Mouse (Mus musculus) CH12.LX (cell line): ENCODE data around the gene Ccdc146. TPM values are rescaled to one million over a fixed set of nuclear protein-coding genes. Genes with fewer than 3 reads are reported as not detected.
A peak's percentile ranks its signal among the peaks of the same experiment; 100 is the strongest.

Experiments
- DNase-seq: peaks from one replicate; pipeline ENCODE4 v3.0.0-alpha.2; 2013; ENCODE audit errors: extremely low read depth
- H3K27ac ChIP-seq: 2 replicates; pipeline ENCODE4 v1.5.1; 2012; ENCODE audit warnings: low read depth, mild to moderate bottlenecking, control low read depth, moderate library complexity; ENCODE audit not compliant: insufficient read depth
- H3K27me3 ChIP-seq: replicated peaks from 2 replicates; pipeline ENCODE3; 2012; ENCODE audit warnings: inconsistent platforms
- H3K36me3 ChIP-seq, 2 experiments: replicated peaks in 1 of 2; 2 replicates each; pipeline versions ENCODE3 to v1.6.1; 2012; ENCODE audit warnings: inconsistent platforms in 1 of 2, low read length in 1 of 2, mild to moderate bottlenecking in 1 of 2, mixed read lengths in 1 of 2, moderate library complexity in 1 of 2; ENCODE audit not compliant: control insufficient read depth in 1 of 2, insufficient read depth in 1 of 2
- H3K4me1 ChIP-seq, 2 experiments: 2 replicates each; pipeline ENCODE4 v1.6.1; 2012; ENCODE audit warnings: inconsistent platforms in 1 of 2, moderate library complexity in 1 of 2; ENCODE audit not compliant: insufficient read depth in 2 of 2, control insufficient read depth in 1 of 2
- H3K4me2 ChIP-seq: 2 replicates; pipeline ENCODE4 v1.6.1; 2012; ENCODE audit warnings: low read depth, mild to moderate bottlenecking, control low read depth; ENCODE audit not compliant: poor library complexity, insufficient read depth, severe bottlenecking
- H3K4me3 ChIP-seq, 3 experiments: fragments of 150-350 bp in 1 of 3; sonication (generic) in 1 of 3; replicated peaks in 1 of 3; 2 replicates each; pipeline versions ENCODE3 to v1.5.1; 2011 to 2012; ENCODE audit warnings: low read depth in 2 of 3, low read length in 2 of 3, mild to moderate bottlenecking in 2 of 3, moderate library complexity in 2 of 3, control low read depth in 1 of 3, improper control_type of control experiment in 1 of 3, inconsistent platforms in 1 of 3, mixed read lengths in 1 of 3; ENCODE audit not compliant: poor library complexity in 1 of 3
- H3K79me2 ChIP-seq: replicated peaks from 2 replicates; pipeline ENCODE4 v1.6.1; 2012; ENCODE audit warnings: mild to moderate bottlenecking, moderate library complexity; ENCODE audit not compliant: control insufficient read depth, poor library complexity, insufficient read depth, severe bottlenecking; ENCODE audit errors: extremely low read depth
- H3K9ac ChIP-seq: 2 replicates; pipeline ENCODE4 v1.6.1; 2012; ENCODE audit warnings: low read depth, mild to moderate bottlenecking, control low read depth, moderate library complexity; ENCODE audit not compliant: insufficient read depth
- H3K9me3 ChIP-seq: replicated peaks from 2 replicates; pipeline ENCODE3; 2012; ENCODE audit warnings: low read length, inconsistent platforms, mixed read lengths
- BHLHE40 ChIP-seq: IDR thresholded peaks from 2 replicates; pipeline ENCODE4 v1.6.1; 2011; ENCODE audit warnings: mild to moderate bottlenecking, low read depth, low read length, improper control_type of control experiment
- CHD1 ChIP-seq: IDR thresholded peaks from 2 replicates; pipeline ENCODE4 v1.6.1; 2012; ENCODE audit warnings: low read depth, low read length, improper control_type of control experiment, inconsistent platforms
- CHD2 ChIP-seq: IDR thresholded peaks from 2 replicates; pipeline ENCODE4 v1.6.1; 2011; ENCODE audit warnings: low read length, improper control_type of control experiment
- E2F4 ChIP-seq: IDR thresholded peaks from 2 replicates; pipeline ENCODE4 v1.6.1; 2011; ENCODE audit warnings: low read depth, low read length, improper control_type of control experiment; ENCODE audit not compliant: insufficient replicate concordance
- EP300 ChIP-seq: IDR thresholded peaks from 2 replicates; pipeline ENCODE4 v1.6.1; 2011; ENCODE audit warnings: low read length, improper control_type of control experiment
- ETS1 ChIP-seq: conservative IDR thresholded peaks from 2 replicates; pipeline ENCODE4 v1.6.1; 2012; ENCODE audit warnings: low read depth, mild to moderate bottlenecking, inconsistent platforms, low read length, improper control_type of control experiment, moderate library complexity
- GABPA ChIP-seq: IDR thresholded peaks from 2 replicates; pipeline ENCODE4 v1.6.1; 2012; ENCODE audit warnings: low read depth, low read length, improper control_type of control experiment, inconsistent platforms; ENCODE audit not compliant: insufficient replicate concordance
- HCFC1 ChIP-seq: IDR thresholded peaks from 2 replicates; pipeline ENCODE4 v1.6.1; 2012; ENCODE audit warnings: low read depth, mild to moderate bottlenecking, inconsistent platforms, low read length, improper control_type of control experiment
- IRF4 ChIP-seq: IDR thresholded peaks from 2 replicates; pipeline ENCODE4 v1.6.1; 2014; ENCODE audit warnings: low read depth, mild to moderate bottlenecking, inconsistent platforms, low read length, improper control_type of control experiment
- JUND ChIP-seq: conservative IDR thresholded peaks from 2 replicates; pipeline ENCODE4 v1.6.1; 2011; ENCODE audit warnings: low read depth, low read length, improper control_type of control experiment
- MAFK ChIP-seq: IDR thresholded peaks from 2 replicates; pipeline ENCODE4 v1.6.1; 2011; ENCODE audit warnings: low read length, improper control_type of control experiment; ENCODE audit not compliant: insufficient replicate concordance
- MAX ChIP-seq: IDR thresholded peaks from 2 replicates; pipeline ENCODE4 v1.6.1; 2011; ENCODE audit warnings: low read length, improper control_type of control experiment
- MEF2A ChIP-seq: IDR thresholded peaks from 2 replicates; pipeline ENCODE4 v1.6.1; 2014; ENCODE audit warnings: low read depth, mild to moderate bottlenecking, inconsistent platforms, low read length, improper control_type of control experiment, borderline replicate concordance
- MXI1 ChIP-seq: IDR thresholded peaks from 2 replicates; pipeline ENCODE4 v1.6.1; 2011; ENCODE audit warnings: mild to moderate bottlenecking, low read depth, low read length, improper control_type of control experiment
- MYC ChIP-seq: IDR thresholded peaks from 2 replicates; pipeline ENCODE4 v1.6.1; 2011; ENCODE audit warnings: low read depth, mild to moderate bottlenecking, improper control_type of control experiment, low read length
- NELFE ChIP-seq: IDR thresholded peaks from 2 replicates; pipeline ENCODE4 v1.6.1; 2011; ENCODE audit warnings: low read depth, low read length, improper control_type of control experiment
- NRF1 ChIP-seq: IDR thresholded peaks from 2 replicates; pipeline ENCODE4 v1.6.1; 2014; ENCODE audit warnings: low read depth, mild to moderate bottlenecking, inconsistent platforms, low read length, improper control_type of control experiment, moderate library complexity
- PAX5 ChIP-seq: IDR thresholded peaks from 2 replicates; pipeline ENCODE4 v1.6.1; 2012; ENCODE audit warnings: low read length, inconsistent platforms, mixed read lengths
- POLR2A ChIP-seq: IDR thresholded peaks from 2 replicates; pipeline ENCODE4 v1.6.1; 2011; ENCODE audit warnings: low read depth, mild to moderate bottlenecking, improper control_type of control experiment, low read length
- POLR2AphosphoS2 ChIP-seq: IDR thresholded peaks from 2 replicates; pipeline ENCODE4 v1.6.1; 2011; ENCODE audit warnings: low read depth, low read length, improper control_type of control experiment
- RAD21 ChIP-seq: IDR thresholded peaks from 2 replicates; pipeline ENCODE4 v1.6.1; 2011; ENCODE audit warnings: low read depth, mild to moderate bottlenecking, low read length, improper control_type of control experiment, moderate library complexity
- RCOR1 ChIP-seq: conservative IDR thresholded peaks from 2 replicates; pipeline ENCODE4 v1.6.1; 2012; ENCODE audit warnings: low read depth, mild to moderate bottlenecking, inconsistent platforms, low read length, improper control_type of control experiment
- SIN3A ChIP-seq: IDR thresholded peaks from 2 replicates; pipeline ENCODE4 v1.6.1; 2012; ENCODE audit warnings: low read length, improper control_type of control experiment, inconsistent platforms
- SMC3 ChIP-seq: IDR thresholded peaks from 2 replicates; pipeline ENCODE4 v1.6.1; 2011; ENCODE audit warnings: low read depth, low read length, improper control_type of control experiment
- TBP ChIP-seq: conservative IDR thresholded peaks from 2 replicates; pipeline ENCODE4 v1.6.1; 2011; ENCODE audit warnings: low read depth, low read length, improper control_type of control experiment
- UBTF ChIP-seq: IDR thresholded peaks from 2 replicates; pipeline ENCODE4 v1.6.1; 2012; ENCODE audit warnings: low read depth, mild to moderate bottlenecking, inconsistent platforms, low read length, improper control_type of control experiment, moderate library complexity
- USF1 ChIP-seq: IDR thresholded peaks from 2 replicates; pipeline ENCODE4 v1.6.1; 2014; ENCODE audit warnings: low read depth, mild to moderate bottlenecking, inconsistent platforms, low read length, improper control_type of control experiment
- ZKSCAN1 ChIP-seq: IDR thresholded peaks from 2 replicates; pipeline ENCODE4 v1.6.1; 2012; ENCODE audit warnings: low read depth, inconsistent platforms, low read length, improper control_type of control experiment, borderline replicate concordance
- ZMIZ1 ChIP-seq: IDR thresholded peaks from 2 replicates; pipeline ENCODE4 v1.6.1; 2012; ENCODE audit warnings: low read depth, mild to moderate bottlenecking, inconsistent platforms, low read length, improper control_type of control experiment
- ZNF384 ChIP-seq: IDR thresholded peaks from 2 replicates; pipeline ENCODE4 v1.6.1; 2012; ENCODE audit warnings: low read depth, low read length, improper control_type of control experiment, inconsistent platforms
- dilution Hi-C: fragments of 300-500 bp; cut with MboI; formaldehyde crosslinking; loops from 2 replicates; pipeline ENCODE4 v1.14.3; 2020; ENCODE audit warnings: low sequenced_read_pairs; ENCODE audit not compliant: extremely low pct_unique_long_range_greater_than_20kb, extremely low pct_ligation_motif_present
- in situ Hi-C: fragments of 300-500 bp; cut with MboI; formaldehyde crosslinking; loops from 3 replicates; pipeline ENCODE4 v1.14.3; 2019; ENCODE audit warnings: low sequenced_read_pairs, low pct_ligation_motif_present, low pct_unique_long_range_greater_than_20kb, mixed read lengths
- polyA plus RNA-seq: library from polyadenylated mRNA; unstranded; fragments of >175 nt; gene quantifications from 2 replicates; pipeline ENCODE4 v1.2.1, GENCODE M21; 2012; ENCODE audit warnings: low read depth; ENCODE audit not compliant: insufficient read length
- total RNA-seq, 2 experiments: library from RNA; depleted of rRNA; stranded (reverse); fragments of 300-350 nt in 1 of 2; fragments of >200 nt in 1 of 2; gene quantifications; 2 replicates each; pipeline ENCODE4 v1.2.3; 2012 to 2014

Gene Ccdc146
- total and polyA plus RNA-seq, 3 experiments: 0.17 to 0.21 TPM; not detected in 1

GRCm38 (mm10) chr5:21371920-21372319 is 52.6 kb downstream of the Ccdc146 start:
- dilution Hi-C loops: no loop called here
- peak overlapping the region; percentile 44 for H3K4me2 ChIP-seq
- peaks cover 16% of the 10 kb centered on the region for H3K79me2 ChIP-seq
- H3K4me3 ChIP-seq: peak overlapping the region in 1 of 3 experiments; percentile 78
- no peaks in the 10 kb centered on the region for H3K36me3 ChIP-seq
- in situ Hi-C loops: loop anchor here (5.0 kb wide), 1 partner anchor 40 kb away; no protein-coding TSS in a partner anchor
- DNase-seq: no peak
- peaks cover 10 to 25% of the 10 kb centered on the region in 2 experiments for H3K4me1 ChIP-seq
- peak overlapping the region; percentile 9; the same call in 1 of the 2 replicates for H3K9ac ChIP-seq
- no peaks in the 10 kb centered on the region for H3K9me3 ChIP-seq
- TF ChIP-seq CHD1: no peak; the same call in 1 of the 2 replicates
- no peak for TF ChIP-seq MAX
- TF ChIP-seq MEF2A: no peak
- TF ChIP-seq POLR2AphosphoS2: no peak
- TF ChIP-seq RAD21: no peak
- no peak for TF ChIP-seq E2F4
- TF ChIP-seq POLR2A: no peak
- TF ChIP-seq EP300: no peak
- no peak for TF ChIP-seq JUND
- no peak for TF ChIP-seq RCOR1
- no peak for TF ChIP-seq PAX5
- no peak for TF ChIP-seq CHD2
- TF ChIP-seq IRF4: no peak
- no peak for TF ChIP-seq BHLHE40
- no peak for TF ChIP-seq TBP
- TF ChIP-seq ZNF384: no peak
- TF ChIP-seq SIN3A: no peak; the same call in 1 of the 2 replicates
- no peak for TF ChIP-seq GABPA
- no peak for TF ChIP-seq NRF1
- TF ChIP-seq, all 38 proteins: peak for 0
- H3K27ac ChIP-seq: no peak overlapping the region
- no peaks in the 10 kb centered on the region for H3K27me3 ChIP-seq

GRCm38 (mm10) chr5:21370218-21370947 is 54.1 kb downstream of the Ccdc146 start:
- Histone ChIP-seq H3K9ac (no peak overlapping the region), H3K27me3 (no peaks in the 10 kb centered on the region), H3K4me1 (peaks cover 10 to 31% of the 10 kb centered on the region in 2 experiments), H3K9me3 (no peaks in the 10 kb centered on the region), H3K4me3 (no peak overlapping the region), H3K4me2 (no peak overlapping the region; the same call in 1 of the 2 replicates), H3K27ac (no peak overlapping the region), H3K36me3 (no peaks in the 10 kb centered on the region), H3K79me2 (peaks cover 16% of the 10 kb centered on the region)
- DNase-seq: peak; percentile 61
- in situ Hi-C loops: loop anchor here (5.0 kb wide), 1 partner anchor 38 kb away; no protein-coding TSS in a partner anchor
- dilution Hi-C loops: no loop called here
- TF ChIP-seq ZNF384 (peak; percentile 90), JUND (peak; percentile 58), ZMIZ1 (no peak), RCOR1 (peak; percentile 59; the same call in 1 of the 2 replicates), POLR2AphosphoS2 (no peak), ETS1 (peak; percentile 76; the same call in 1 of the 2 replicates), MXI1 (no peak), MYC (no peak; the same call in 1 of the 2 replicates), SMC3 (no peak), EP300 (peak; percentile 85), IRF4 (peak; percentile 85), UBTF (no peak), HCFC1 (no peak), CHD2 (peak; percentile 54; the same call in 1 of the 2 replicates), MAX (no peak; the same call in 1 of the 2 replicates), NELFE (no peak), ZKSCAN1 (no peak), MAFK (0 out of 2 replicates have a peak, but pooled peaks have one; percentile 66), USF1 (no peak), BHLHE40 (peak; percentile 52; the same call in 1 of the 2 replicates)
